Mouse (Mus musculus): ENCODE results near the gene Mertk.

Mertk gene

DNA sequence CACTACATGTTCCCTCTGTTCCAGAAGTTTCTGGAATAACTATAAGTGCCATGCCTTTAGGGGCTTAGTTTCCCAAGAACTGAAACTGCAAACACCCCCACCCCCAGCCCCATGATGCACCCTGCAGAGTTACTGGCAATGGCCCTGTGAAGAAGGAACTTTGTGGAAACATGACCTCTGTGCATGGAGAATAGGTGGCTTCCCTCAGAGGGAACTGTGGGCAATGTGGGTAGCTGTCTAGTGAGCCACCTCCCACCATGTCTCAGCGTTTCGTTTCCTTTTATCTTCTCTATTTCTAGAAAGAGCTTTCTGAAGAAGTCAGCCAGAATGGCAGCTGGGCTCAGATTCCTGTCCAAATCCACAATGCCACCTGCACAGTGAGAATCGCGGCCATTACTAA lies 72.3 kb downstream of the Mertk start:
- DNase-seq, result no peak

DNA sequence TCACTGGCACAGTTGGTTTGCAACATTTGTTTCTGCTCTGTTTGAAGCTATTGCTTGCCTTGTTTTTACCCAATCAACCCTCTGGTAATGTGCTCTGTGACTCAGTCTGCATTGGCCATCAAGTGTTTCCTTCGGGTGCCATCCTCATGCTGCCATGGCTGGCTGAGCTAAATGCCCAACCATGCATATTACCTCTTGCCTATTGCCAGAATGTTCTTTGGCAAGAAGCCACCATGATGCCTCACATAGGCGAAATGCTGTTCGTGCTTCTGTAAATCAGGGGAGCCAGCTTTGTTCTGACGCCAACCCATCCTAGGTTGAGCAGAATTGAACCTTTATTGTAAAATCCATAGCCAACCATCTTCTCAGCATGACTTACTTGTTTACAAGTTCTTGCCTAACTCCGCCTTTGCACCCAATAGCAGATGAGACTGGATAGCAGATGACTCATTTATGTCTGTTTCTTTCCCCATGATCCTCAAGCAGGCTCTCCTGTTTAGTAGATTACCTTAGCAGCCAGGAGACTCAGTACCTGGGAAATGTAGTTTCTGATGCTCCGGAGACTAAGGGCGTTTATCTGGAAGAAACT lies 73.1 kb downstream of the Mertk start:
- no peak for DNase-seq

DNA sequence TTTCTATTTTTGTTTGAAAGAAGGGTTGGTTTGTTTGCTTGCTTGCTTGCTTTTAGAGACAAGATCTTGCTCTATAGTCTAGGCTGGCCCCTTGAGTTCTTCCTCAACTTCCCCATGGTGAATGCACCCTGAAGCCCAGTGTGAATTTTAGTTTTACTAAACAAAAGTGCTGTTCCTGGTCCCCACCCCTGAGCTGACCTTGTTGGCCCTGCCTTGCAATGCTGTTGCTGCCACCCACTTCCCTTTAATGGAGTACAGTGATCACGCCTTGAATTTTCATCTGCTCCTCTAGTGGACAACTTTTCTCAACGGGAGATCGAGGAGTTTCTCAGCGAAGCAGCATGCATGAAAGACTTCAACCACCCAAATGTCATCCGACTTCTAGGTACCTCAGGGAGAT lies 83.5 kb downstream of the Mertk start:
- DNase-seq, result no peak

DNA sequence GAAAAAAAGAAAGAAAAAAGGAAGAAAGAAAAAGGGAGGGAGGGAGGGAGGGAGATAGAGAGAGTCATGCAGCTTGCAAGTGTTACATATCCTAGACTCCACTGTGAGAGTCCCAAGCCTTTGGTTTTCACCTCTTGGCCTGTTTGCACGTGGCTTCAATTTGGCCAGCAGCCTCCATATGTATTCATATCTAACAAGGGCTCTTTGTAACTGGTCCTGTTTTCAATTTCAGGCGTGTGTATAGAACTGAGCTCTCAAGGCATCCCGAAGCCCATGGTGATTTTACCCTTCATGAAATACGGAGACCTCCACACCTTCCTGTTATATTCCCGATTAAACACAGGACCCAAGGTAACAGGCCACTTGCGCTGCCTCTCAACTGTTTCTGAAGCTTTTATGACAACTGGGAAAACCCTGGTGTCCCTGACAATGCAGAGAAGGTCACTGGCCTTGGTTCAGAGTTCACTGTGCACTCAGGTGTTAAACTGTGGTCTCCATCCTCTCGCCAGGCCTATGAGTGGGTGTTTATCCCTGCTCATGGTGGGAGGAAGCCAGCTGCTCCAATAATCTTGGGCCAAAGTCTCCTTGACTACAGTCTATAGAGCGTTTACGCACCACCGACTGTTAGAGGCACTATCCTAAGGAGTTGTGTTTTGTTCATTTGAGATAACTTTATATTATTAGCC lies 85.0 kb downstream of the Mertk start:
- no peak for DNase-seq

DNA sequence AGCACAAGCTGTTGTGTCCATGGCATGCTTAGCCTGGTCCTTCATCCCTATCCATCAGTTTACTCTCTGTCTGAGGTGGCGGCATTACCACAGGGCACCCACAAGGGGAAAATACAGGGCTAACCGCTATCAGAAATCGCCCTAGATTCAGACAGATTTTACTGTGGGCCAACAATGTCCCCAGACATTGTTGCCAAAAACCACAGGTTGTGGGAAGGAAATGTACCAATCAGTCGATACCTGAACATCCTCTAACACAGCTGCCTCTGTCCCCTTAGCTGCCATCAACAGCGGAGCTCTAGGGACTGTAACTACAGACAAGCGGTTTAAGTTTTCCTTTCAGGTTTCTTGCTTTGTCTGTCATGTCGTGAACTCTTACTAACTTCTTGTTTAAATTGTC lies 86.1 kb downstream of the Mertk start:
- DNase-seq, result no peak

DNA sequence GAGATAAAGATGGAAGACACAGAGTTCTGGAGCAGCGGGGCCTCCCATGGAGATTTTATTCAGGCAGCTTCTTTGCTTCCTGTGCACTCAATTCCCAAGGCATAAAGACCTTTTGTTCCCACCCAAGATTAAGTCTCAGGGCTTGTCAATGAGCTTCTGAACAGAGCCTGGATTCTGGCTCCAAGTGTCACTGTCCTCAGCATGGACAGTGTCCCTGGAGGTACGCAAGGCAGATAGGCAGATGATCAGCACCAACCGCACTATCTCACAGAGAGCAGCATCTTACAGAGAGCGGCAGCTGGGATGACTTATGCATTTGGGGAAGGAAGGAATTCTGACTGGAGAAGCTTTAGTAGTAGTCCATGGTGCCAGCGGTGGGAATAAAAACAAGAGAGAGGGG lies 87.6 kb downstream of the Mertk start:
- no peak for DNase-seq

DNA sequence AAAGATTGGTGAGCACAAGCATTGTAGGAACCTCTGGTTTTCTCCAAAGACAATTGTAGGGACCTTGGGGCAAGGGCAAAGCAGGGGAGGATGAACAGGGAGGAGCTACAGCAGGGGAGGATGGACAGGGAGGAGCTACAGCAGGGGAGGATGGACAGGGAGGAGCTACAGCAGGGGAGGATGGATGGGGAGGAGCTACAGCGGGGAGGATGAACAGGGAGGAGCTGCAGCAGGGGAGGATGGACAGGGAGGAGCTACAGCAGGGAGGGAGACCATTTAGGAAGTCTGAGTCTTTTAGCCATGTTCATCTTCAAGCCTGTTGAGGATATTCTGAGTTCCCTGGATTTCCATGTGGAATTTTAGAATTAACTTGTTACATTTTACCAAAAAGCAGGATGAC lies 88.0 kb downstream of the Mertk start:
- no peak for DNase-seq

DNA sequence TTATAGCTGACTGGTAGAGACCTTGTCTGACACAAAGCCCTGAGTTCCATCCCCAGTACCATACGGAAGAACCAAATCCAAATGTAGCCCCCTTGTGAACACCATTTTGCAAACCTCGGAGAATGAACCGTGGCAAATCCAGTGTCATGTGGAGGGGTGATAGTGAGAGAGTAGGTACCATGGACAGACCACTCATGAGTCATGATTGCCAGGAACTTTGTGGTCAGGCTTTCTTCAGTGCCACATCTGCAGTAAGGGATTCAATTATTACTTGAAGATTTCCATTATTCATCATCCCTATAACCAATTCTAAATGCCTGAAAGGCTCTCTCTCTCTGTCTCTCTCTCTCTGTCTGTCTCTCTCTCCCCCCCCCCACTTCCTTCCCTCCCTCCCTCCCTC lies 89.0 kb downstream of the Mertk start:
- DNase-seq, result no peak

DNA sequence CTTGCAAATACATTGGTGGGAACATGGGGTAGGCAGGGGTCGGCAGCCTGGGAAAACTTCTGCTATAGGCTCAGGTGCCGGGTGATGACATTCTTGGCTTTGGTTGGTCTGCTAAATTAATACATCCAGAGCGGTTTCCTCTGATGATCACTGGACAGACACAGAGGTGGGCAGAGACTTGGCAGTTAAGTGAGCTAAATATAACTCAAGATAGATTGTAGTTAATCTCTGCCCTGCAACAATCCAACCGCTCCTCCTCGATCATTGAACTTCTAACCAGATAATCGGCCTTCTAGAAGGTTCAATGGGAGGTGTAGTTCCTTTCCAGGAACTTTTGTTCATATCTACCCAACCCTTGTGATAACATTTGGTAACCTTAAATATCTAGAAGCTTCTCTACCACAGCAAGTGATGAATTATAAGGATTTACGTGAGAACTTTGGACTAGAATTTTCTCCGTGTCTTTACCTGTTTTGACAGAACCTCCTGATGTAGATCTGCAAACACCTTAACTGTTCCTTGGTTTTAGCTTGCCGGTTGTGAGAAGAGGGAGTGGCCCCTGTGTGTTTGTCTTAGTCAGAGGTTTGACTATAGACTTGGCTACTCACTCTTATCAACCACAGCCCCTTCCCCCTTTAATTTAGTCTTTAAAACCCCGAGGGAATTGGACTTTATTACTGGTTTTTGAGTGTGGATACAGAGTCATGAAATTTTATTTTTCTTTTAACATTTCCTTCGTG lies 92.3 kb downstream of the Mertk start:
- no peak for DNase-seq

DNA sequence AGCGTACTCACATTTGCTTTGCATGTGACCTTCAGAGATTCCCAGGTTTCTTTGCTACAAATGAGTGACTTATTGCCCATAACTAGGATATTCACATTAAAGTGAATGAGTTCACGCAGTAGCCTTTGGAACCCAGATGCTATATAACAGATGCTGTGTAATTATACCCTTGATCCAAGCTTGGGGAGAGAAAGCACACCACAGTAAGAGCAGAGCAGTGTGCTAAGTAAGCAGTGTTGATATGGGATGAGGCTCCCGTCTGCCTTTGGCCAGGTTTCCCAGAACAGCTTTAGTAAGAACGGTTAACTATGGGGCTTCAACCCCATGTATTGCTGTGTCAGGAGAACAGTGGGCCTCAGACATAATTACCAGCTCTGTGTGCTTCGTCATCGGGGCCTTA lies 95.2 kb downstream of the Mertk start:
- DNase-seq, result no peak

DNA sequence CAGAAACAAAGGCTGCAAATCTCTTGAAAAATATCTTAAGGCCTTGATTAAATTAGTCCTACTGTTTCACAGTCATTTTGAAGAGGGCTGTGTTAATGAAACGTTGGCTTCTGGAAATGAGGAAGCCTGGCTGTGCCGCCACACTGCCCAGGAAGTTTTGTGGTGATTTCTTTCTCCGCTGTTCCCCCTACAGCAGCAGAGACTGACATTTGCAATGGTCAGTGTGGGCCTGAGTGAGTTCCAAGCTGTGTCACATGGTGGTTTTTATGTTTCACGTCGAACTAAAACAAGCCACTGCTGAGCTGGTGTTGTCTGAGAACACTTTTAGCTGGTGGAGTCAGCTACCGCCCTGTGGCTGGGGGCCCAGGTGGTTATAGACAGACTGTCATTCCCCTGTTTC lies 97.7 kb downstream of the Mertk start:
- DNase-seq, result no peak

DNA sequence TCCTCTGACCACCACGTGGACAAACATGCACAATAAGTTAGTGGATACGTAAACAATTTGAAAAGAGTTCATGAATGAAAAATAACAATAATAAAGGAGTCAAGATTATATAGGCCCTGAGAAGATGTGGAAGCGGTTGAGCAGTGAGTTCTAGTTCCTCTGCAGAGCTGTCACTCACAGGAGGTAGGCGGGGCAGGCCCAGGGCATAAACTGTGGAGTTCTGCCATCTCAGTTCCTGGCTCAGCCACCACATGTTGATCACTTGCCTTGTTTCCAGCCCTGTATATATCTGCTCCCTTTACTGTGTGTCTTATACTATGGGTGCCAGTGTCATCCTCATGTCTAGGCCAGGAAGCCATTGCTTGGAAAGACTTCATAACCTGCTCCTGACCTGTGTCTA lies 104.7 kb downstream of the Mertk start:
- DNase-seq, result no peak

DNA sequence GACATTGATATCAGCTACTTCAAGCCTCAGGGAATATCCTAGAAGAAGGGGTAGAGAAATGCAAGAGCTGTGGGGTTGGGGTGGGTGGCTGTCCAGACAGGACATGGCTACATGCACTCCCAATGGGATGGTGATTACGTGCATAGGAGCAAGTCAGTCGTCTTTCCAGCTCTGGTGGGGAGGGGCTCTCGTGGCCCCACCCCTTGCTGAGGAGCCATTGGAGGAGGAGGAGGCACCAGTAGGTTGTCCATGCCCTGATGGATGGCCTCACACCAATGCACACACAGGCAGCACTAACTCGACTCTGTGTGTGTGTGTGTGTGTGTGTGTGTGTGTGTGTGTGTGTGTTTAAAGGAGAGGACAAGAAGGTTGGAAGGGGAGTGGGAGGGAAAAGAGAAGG lies 106.6 kb downstream of the Mertk start:
- no peak for DNase-seq

DNA sequence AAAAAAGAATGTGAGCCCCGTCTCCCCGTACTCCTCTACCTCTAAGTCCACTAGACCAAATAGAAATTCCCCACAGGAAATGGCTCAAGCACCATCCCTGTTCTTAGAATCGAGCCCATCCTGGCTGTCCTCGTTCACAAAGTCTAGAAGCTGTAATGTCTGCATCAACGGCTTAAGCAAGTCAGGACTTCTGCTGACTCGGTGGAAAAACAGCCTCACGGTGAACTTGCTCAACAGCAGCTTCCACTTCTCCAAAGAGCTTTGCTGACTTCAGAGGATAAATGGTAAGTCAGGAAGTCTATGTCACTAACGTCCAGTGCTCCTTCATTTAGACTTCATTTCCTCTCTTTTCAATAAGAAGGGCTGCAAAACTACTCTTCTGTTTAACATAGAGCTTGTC lies 107.8 kb downstream of the Mertk start:
- DNase-seq, result no peak

DNA sequence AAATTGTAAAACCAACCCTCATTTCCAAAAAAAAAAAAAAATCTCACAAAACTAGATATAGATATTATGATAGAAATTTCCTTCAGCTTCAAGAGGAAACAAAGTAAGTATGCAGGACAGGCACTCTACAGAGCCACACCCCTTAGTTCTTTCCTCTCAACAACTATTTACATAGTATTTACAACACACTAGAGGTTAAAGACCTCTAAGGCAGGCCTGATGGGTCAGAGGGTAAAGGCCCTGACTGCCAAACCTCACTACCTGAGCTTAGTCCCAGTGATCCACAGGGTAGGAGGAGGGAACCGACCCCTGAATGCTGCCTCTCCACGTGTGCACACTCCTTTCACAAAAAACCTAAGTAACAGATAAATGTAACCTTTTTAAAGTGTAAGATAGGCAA lies 114.0 kb downstream of the Mertk start:
- no peak for DNase-seq

DNA sequence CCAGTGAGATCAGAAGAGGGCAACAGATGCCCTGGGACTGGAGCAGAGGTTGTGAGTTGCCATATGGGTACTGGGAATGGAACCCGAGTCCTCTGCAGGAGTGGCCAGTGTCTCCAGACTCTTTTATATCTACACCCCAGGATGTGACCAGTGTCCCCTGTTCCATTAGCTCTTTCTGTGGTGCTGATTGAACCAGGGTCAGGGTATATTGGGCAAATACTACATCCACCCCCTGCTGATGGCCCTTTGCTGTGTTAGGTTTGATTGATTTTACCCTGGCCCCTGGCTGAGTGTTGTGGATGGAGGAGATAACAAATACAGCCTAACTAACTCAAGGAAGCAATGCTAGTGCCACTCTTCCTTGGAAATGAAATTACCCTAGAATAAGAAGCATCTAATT lies 117.6 kb downstream of the Mertk start:
- DNase-seq, result no peak

DNA sequence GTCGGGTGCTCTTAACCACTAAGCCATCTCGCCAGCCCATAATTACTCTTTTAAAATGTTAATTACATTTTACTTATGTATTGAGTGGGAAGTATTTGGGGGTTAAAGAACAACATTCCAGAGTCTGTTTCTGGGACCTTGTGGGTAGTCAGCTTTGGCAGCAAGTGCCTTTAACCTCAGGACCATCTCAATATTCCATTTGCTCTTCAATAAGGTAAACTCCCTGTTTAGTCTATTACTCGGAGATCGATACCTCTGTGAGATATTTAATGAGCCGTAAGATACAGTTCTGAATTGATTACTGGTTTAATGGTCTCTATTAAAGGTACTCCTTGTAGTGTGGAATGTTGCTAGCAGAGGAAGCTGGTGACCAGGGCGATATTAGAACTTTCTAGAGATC lies 118.2 kb downstream of the Mertk start:
- no peak for DNase-seq

DNA sequence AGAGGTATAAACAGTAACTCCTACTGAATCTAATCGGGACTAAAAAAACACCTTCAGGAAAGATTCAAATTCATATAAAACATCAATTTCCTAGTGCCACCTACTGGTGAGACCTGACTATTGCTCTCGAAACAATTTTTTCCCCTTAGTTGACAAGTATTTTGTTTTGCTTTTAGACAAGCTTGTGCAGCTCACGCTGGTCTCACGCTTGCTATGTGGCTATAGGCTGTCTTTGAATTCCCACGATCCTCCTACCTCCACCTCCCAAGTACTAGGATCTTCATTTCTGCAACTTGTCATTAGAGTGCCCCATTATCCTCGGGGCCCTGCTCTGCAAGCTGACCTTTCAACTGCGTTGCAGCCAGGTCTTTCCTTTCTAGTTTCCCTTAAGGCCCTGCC lies 118.6 kb downstream of the Mertk start:
- DNase-seq, result no peak

DNA sequence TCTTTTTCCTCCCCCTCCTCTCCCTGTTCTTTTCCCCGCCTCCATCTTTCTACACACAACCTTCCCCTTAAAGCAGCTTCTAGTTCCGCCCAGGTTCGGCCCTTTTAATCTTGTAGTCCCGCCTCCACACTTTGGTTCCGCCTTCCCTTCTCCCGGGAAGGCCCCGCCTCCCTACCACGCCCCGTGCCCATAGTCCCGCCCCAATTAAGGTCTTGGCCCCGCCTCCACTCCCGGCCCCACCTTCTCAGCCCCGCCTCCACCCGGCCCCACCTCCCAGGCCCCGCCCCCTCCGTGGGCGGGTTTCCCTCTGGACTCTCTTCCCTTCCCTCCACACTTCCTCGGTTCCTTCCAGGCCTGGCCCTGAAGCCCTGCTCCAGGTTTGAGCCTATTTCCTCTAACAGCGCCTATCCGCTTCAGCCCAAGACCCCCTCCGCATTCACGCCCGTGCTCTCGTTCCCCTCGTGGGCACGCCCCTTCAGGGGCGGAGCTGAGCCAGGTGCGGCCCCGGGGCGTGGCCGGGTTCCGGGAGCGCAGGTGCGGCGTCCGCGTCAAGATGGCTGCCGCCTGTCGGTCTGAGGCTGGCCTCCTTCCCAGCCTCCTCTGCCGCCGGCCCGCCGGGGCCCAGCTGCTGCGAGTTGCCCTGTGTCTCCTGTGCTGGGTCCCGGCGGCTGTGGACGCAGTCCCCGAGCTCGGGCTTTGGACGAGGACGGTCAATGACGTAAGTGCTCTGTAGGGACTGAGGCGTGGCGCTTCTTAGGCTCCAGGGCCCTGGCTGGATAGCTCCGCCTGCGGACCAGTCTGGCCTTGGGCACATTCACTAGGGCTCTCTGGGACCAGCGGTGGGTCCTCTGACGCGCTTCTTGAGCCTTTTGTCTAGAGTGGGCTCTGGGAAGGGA lies 119.3 kb downstream of the Mertk start, which contains the start of gene Tmem87b:
Tmem87b (plus strand) TSS at position 333 of the 896 bp plus-strand sequence.
- peak; percentile 93 to 99 for DNase-seq

DNA sequence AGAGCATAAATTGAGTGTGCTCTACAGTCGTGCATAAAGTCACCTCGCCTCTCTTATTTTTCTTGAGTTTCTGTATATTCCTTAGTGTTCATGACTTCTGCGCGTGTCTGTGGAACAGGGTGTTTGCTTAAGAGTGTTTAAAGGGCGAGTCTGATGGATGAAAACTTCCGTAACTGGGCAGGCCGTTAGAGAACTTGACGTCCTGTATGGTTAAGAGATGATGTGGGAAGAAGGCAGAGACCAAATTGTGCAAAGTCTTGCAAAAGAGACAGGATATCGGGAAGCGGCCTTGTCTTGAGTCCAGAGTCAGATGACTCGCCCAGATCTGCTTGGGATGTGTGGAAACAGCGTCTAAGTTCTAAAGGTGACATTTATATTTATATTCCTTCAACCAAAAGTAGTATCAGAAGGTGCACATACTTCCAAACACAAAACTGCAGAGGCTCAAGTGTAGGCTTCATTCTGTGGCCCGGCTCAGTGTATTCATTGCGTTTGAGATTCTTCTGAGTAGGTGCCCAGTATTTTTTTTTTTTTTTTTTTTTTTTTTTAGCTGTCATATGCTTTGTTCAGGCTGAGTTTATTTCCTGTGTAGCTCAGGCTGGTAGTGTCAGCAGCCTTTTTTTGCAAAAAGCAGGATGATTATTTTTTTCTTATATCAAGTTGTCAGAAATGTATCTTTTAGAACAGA lies 120.3 kb downstream of the Mertk start:
- no peak for DNase-seq

DNA sequence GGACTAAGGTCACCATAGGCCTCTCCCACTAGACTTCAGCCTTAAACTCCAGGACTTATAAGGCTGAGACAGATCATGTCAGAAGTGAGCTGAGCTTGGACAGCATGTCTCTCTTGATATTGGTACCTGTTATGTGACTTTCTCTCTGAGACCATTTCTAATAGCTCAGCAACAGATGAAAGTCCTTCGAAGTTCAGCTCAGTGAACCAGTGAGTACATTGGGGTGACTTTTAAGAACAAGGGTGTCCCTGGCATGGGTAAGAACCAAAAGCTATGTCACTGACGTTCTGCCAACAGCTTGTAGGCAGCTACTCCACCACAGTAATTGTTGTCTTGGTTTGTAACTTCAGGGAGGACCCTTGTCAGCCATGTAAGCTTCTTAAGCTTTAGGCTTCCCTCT lies 121.9 kb downstream of the Mertk start:
- DNase-seq, result no peak

DNA sequence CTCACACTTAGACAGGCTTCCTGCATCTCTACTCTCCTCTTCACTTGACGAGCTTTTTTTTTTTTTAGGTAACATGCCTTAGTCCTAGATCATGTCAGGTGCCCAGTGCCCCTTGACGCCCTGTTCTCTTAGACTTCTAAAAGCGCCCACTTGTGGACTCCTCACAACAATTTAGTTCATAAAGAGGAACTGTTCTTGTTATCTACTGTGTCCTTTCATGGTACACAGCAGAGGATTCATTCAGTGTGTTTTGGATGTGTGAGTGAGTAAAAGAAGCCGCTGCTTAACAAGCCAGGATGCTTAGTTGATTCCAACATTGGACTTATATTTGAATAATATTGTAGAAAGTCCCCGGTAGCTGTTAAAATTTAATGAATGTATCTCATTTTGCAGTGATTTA lies 125.1 kb downstream of the Mertk start:
- no peak for DNase-seq

DNA sequence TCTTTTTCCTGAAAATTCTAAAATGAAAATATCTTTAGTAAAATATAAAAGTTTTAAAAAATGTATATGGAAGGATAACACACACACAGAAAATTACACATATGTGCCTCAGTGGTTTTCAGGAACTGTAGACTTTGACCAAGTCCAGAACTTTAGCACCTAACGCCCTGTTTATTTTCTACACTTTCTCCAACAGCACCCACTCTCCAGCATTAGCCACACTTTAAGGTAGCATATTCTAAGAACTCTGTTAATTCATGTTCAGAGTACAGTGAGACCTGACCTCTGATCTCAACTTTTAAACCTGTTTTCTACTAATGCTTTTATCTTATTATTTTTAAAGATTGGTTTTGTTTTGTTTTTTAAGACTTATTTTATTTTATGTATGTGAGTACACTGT lies 129.0 kb downstream of the Mertk start:
- DNase-seq, result no peak
